Mouse (Mus musculus) embryonic facial prominence, embryonic 12.5 days (tissue): ENCODE measurements at regions not wholly inside any gene's neighbourhood (a gene's known extent, or its start where the extent isn't known, plus 50 kb on each side); places are given as distances from the start of the nearest gene placed in this dataset.

Source experiments
- ATAC-seq: fragments of 200-750 bp; cut with Nextera tagmentation; 2 replicates; pipeline ENCODE4 v1.8.0; 2017; ENCODE audit not compliant: insufficient number of reproducible peaks, insufficient read depth, low FRiP score, low TSS enrichment
- H3K27ac ChIP-seq: fragments of 300-500 bp; sonication (generic); 2 replicates; pipeline ENCODE4 v1.5.1; 2016; ENCODE audit warnings: mild to moderate bottlenecking
- H3K27me3 ChIP-seq: fragments of 300-500 bp; sonication (generic); 2 replicates; pipeline ENCODE4 v1.6.1; 2016; ENCODE audit warnings: mild to moderate bottlenecking, moderate library complexity
- H3K36me3 ChIP-seq: fragments of 300-500 bp; sonication (generic); 2 replicates; pipeline ENCODE4 v1.6.1; 2016; ENCODE audit warnings: mild to moderate bottlenecking
- H3K4me1 ChIP-seq: fragments of 300-500 bp; sonication (generic); 2 replicates; pipeline ENCODE4 v1.6.1; 2016
- H3K4me2 ChIP-seq: fragments of 300-500 bp; sonication (generic); replicated peaks from 2 replicates; pipeline ENCODE4 v1.6.1; 2016; ENCODE audit warnings: mild to moderate bottlenecking, moderate library complexity
- H3K4me3 ChIP-seq: fragments of 300-500 bp; sonication (generic); 2 replicates; pipeline ENCODE4 v1.5.1; 2016; ENCODE audit warnings: mild to moderate bottlenecking
- H3K9ac ChIP-seq: fragments of 300-500 bp; sonication (generic); 2 replicates; pipeline ENCODE4 v1.6.1; 2016; ENCODE audit warnings: mild to moderate bottlenecking, moderate library complexity
- H3K9me3 ChIP-seq: fragments of 300-500 bp; sonication (generic); 2 replicates; pipeline ENCODE4 v1.6.1; 2016; ENCODE audit warnings: mild to moderate bottlenecking, moderate library complexity
- WGBS: fragments of 180-500 bp; shearing (Covaris S2); methylation state at CpG from one replicate; pipeline ENCODE4 v1.1.7; 2016; 5-methylcytosine and 5-hydroxymethylcytosine counted together
- microRNA-seq: library from miRNA; unstranded; fragments of <30 nt; microRNA quantifications from one replicate; pipeline ENCODE4, GENCODE M21; 2017

DNA sequence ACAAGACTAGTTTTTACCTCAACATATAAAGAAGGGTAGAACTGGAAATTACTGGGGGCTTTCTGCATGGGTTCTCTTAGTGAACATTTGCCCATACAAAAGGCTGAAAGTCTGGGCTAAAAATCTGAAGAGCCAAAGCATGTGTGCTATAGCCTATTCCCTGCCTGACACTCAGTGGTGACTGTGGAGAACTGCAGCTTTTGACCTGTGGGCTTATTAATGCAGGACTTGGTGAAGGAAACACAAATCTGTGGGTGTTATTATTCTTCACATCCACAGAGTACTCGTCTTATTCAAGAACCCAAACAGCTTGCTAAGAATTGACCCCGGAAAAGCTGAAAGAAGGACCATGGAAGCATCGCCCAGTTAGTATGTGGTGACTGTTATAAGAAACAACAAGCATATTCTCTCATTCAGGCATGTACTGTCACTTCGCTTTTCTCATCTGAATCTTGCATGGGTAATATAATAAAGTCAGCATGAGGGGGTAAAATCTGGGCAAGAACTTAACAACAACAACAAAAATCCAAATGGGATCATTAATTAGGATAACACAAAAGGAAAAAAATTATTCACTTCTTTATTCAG lies 77.2 kb upstream of the Cypt12 start:
- H3K36me3 ChIP-seq: no peaks in the 10 kb centered on the region
- H3K9me3 ChIP-seq: no peaks in the 10 kb centered on the region
- H3K4me2 ChIP-seq: no peak overlapping the region
- whole genome bisulfite sequencing: 57% methylated on average over 4 of the region's 4 CpGs
- ATAC-seq: no peak
- no peak overlapping the region for H3K4me3 ChIP-seq
- no peak overlapping the region for H3K27ac ChIP-seq
- H3K27me3 ChIP-seq: no peaks in the 10 kb centered on the region
- no peak overlapping the region for H3K9ac ChIP-seq
- H3K4me1 ChIP-seq: no peaks in the 10 kb centered on the region

DNA sequence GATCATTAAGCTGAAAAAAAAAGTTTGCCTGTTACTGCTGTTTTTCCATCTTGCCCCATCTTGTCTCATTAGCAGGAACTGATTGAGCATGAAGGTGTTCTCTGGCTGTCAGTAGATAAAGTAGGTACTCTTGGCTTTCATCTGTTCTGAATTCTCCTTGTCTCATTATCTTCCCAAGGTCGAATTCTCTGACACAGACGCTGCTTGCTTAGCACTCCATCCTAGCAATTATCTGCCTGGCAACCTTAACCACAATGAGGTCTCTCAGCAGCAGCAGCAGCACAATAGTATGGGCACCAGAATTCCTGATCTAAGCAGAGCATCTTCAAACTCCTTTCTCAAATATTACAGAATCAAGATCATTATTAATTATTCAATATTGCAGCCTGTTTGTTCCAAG lies 52.3 kb upstream of the Cypt12 start:
- Histone ChIP-seq H3K36me3 (no peaks in the 10 kb centered on the region), H3K27ac (no peak overlapping the region), H3K9me3 (no peaks in the 10 kb centered on the region), H3K9ac (no peak overlapping the region), H3K4me2 (no peak overlapping the region), H3K4me3 (no peak overlapping the region), H3K27me3 (no peaks in the 10 kb centered on the region), H3K4me1 (no peaks in the 10 kb centered on the region)
- 42% methylated on average over 2 of the region's 2 CpGs for WGBS
- ATAC-seq: no peak

DNA sequence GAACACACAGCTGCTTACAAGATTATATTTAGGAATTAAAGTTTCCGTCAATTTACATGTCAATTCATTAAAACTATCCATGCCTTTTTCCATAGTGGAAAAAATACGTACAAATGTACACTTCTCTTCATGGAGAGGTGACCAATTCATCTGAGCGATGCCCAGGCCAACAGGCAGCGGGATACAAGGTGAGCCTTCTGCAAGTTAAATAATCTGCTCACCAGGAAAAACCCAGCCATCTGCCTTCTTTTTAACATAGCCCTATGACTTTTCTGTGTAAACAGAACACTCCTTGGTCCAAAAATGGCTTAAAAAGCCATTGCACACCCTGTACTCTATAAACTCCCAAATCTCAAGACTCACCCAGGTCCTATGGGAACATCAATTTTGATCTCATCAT lies 51.5 kb upstream of the Cypt12 start:
- H3K4me1 ChIP-seq: no peaks in the 10 kb centered on the region
- ATAC-seq: no peak
- no peaks in the 10 kb centered on the region for H3K9me3 ChIP-seq
- H3K27ac ChIP-seq: no peak overlapping the region
- 91% methylated on average over 4 of the region's 4 CpGs for WGBS
- H3K4me2 ChIP-seq: no peak overlapping the region
- H3K36me3 ChIP-seq: no peaks in the 10 kb centered on the region
- no peak overlapping the region for H3K9ac ChIP-seq
- no peaks in the 10 kb centered on the region for H3K27me3 ChIP-seq
- no peak overlapping the region for H3K4me3 ChIP-seq

Small RNAs in the stretch of these regions (microRNA-seq; reads per million reads assigned to microRNA genes)
- gene Mir124a-2: 0.73 reads per million
